Mouse (Mus musculus) mature B cell (primary cell): Measurements from ENCODE around the gene Sun2.

Experiments
- in situ Hi-C: fragments of 300-500 bp; cut with MboI; formaldehyde crosslinking; loops from 2 replicates; pipeline ENCODE4 v1.14.3; 2019

Sun2 gene

DNA sequence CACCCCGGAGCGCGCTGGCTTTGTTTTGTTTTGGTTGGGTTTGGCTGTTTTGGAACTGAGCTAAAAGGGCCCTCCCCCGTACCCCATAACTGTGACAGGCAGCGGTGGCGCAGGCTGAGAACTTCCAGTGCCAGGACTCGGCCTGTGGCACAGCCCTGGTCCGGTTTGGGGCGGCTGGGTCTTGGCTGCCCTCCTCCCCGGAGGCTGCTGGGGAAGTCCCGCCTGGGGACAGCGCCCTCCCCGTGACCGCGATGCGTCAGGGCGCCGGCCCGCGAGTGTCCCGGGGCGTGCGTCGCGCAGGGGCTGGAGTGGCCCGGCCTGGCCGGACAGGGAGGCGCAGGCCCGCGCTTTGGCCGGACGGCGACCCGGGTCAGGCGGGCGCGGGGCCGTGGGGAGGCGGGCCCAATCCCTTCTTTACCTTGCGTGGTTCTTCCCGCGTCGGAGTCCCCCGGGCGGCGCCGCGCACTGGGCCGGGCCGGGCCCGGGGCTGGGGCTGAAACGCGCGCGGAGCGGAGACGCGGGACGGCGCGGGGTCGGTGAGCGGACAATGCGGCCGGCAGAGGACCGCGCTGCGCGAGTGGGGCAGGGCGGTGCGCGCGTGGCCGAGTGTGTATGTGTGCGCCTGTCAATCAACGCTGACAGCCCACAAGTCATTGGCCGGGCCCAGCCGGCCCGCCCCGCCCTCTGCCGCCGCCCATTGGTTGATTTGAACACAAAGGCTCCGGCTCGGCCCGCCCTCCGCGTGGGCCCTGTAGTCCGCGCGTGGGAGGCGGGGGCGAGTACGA, at the start of gene Sun2:
Gene Sun2, minus strand, starts transcription at position 616 of the 785 bp plus-strand sequence.
- in situ Hi-C loops, result no loop called here

DNA sequence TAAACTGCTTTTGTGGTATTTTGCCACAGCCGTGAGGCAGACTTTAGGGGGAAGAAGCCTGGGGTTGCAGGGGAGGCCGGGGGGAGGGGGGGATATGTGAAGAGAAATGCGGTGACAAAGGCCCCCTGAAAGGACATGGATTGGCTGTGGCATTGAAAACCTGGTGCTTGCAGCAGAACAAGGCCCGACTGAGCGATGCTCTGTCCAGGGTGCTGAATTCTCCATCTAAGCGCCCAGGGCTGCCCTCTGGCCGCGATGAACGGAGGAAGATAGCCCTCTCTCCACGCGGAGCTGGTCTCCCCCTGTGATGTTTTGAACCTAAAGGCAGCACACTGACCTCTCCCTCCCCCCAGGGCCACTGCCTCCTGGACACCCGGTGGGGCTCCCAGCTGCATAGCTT, 49.2 kb upstream of the Sun2 start:
- in situ Hi-C loops, result no loop called here

DNA sequence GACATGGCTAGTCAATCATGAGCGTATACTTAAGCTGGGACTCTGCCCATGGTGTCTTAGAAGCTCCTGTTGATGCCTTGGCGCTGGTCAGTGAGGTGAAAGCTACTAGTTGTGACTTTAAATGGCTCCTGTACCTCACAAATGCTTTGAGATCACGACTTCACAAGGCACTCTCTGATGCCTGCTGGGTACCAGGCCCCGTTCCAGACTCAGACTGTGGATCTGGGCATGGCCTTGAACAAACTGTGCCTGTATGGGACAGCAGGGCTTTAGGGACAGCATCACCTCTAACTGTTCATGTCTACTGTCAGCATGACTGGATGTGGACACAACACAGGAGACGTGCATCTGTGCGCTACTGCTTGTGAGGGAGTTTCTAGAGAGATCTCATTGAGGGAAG, 48.6 kb upstream of the Sun2 start:
- in situ Hi-C loops, result no loop called here

DNA sequence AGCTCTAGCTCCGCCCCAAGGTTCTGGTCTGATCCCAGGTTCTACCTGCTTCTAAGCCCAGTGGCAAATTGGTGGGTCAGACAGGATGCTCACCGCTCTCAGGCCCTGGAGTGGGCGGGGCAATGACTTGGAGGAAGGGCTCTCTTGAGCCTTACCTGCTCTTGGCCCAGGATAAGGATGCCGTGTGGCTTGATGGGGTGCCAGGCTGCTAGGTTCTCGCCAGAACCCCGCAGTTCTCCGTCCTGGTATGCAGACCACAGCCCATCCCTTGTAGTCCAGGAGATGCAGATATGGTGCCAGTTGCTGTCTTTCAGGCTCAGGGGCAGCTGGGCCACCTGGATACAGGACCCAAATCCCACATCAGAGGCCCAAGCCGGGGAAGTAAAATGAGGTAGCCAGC, 47.8 kb upstream of the Sun2 start:
- in situ Hi-C loops, result no loop called here

DNA sequence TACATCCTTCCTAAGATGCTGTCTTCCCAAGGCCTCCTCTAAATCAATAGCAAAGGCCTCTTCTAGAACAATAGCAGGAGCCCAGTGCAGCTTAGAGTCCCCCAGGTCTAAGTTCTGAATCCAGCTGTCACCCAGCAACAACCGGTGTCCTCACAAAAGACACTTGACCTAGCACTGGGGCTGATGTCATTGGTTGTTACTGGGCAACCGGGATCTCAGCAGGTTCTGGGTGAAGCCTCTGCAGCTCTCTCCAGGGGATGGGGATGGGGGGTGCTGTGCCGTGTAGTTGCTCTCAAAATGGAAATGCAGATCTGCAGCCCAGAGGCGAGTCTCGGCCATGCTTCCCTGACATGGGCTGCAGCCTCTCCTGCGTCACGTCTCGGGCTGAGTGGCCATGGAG, 45.5 kb upstream of the Sun2 start:
- in situ Hi-C loops, result no loop called here

DNA sequence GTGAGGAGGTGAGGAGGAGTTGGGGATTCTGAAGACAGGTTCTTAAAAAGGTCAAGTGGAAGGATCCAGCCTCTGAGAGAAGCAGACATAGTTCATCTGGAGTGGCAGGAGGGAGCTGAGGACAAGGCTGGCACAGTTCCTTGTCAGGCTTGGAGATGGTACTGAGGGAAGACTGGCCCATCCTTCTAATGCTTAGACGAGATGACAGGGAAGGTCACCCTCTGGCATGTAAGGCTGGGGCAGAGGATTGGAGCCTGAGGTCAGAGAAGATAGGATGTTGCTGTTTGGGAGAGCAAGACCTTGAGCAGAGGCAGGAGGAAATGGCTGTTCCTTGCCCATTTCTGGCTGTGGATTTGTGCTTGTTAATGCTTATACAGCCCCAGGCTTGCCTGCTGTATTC, 42.7 kb upstream of the Sun2 start:
- in situ Hi-C loops, result no loop called here

DNA sequence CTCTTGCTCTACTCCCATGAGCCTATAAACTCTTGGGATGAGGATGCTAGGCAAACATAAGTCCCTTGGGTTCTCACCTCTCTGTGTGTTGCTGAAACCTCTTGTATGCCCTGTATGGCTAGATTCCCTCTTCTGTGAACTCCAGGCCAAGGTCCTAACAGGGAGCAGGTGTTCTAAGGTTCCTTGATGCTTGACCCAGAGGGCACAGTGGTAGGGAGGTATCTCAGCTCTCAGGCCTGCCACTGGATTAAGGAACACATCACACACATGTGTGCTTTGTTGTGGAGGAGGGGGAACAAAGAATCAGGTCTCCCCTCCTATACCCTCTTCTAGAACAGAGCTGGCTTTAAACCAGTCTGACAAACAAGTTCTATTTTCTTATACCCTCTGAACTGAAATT, 35.4 kb upstream of the Sun2 start, which contains the start of gene Dnal4:
Gene Dnal4, minus strand, starts transcription at position 101 of the 400 bp plus-strand sequence.
- in situ Hi-C loops, result no loop called here

DNA sequence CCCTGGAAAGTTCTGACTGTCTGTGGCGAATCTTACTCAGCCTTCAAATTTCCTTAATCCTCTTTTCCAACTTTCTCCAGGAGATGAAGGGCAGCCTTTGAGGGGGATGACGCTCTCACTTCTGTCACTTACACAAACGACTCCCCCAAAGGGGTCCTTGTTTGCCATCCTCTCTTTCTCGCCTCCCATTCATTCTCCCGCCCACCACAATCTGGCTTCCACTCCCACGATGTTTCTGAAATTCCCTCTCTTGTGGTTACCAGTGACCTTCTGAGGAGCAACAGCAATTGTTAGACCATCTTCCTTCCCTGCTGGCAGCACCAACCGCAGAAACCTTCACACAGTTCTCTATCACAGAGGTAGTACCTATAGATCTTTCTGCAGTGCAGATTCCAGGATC, 33.3 kb upstream of the Sun2 start:
- in situ Hi-C loops, result no loop called here

DNA sequence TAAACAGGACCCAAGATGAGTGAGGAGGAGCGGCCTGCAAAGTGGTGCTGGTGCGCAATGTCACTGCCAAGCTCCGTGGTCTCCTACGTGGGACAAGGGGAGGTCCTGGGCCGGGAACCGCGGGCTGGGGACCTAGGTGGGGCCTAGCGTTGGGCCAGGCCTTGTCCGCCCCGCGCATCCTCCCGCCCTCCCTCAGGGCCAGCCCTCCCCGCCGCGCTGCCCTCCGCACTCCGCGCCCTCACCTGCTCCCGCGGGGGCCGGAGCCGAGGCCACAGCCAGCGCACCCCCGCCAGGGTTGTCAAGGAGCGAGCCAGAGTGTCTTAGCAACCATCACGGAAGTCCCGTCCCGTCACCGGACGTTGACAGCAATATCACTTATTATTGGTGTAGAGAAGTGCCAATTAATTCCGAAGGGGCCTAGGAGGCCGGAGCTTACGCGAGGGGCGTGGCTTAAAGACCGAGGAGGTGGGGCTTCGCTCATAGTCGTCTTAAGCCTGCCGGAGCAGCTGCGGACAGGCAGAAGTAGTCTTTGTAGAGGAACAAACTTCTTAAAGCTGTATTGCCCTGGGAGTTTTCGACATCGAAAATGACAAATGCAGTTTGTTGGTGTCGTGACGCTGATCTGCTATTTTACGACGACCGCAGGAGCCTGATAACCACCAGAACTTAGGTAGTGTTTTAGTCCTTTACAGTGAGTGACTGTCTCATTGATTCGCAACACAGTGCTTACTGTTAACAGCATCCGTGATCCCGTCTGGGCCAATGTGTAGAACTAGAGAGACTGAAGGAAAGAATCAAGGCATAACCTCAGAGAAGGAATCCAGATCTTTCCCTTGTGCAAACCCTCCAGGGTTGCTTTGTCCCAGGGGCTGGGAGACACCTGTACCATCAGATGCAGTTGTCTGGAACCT, 32.0 kb upstream of the Sun2 start:
- in situ Hi-C loops, result no loop called here

DNA sequence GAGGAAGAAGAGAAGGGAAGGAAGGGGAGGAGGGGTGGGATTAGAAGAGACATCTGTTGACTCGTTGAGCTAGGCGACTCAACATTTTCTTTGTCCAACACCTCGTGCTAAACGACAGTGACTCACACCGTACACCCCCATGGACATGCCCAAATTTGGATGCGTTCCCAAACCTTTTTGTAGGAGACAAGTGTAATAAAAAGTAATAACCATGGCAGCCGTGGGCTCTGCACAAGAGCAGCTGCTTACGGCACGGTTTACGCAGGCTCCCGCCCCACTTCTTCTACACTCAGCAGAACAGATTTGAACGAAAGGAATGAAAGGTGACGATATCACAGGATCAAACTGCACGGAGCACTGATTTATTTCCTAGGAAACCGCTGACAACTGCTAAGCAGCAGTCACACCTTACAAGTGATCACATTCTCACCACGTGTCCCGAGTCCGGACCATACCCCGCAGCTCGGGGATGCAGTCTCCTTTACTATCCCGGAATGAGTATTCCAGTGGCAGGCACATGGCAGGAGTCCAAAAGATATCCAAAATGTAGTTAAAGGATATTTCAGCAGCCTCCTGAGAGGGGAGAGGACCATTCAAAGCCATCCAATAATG, 28.4 kb upstream of the Sun2 start:
- in situ Hi-C loops, result no loop called here

DNA sequence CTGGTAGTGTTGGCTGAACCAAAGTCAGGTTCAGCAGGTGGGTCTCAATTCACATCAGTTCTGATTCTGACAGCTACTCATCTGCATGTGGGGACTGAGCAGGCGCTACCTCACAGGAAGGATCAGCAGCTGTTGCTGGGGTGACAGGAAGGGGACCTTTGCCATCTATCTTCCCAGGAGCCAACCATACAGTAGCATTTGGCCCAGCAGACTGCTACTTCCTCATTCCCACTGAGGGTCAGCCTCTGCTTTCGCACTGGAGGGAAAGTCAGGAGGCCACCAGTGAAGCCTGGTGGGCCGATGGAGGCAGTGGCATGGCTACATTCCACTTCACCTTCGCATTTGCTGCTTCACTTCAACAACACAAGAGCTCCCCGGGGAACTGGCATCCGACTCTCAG, 26.0 kb upstream of the Sun2 start:
- in situ Hi-C loops, result no loop called here

DNA sequence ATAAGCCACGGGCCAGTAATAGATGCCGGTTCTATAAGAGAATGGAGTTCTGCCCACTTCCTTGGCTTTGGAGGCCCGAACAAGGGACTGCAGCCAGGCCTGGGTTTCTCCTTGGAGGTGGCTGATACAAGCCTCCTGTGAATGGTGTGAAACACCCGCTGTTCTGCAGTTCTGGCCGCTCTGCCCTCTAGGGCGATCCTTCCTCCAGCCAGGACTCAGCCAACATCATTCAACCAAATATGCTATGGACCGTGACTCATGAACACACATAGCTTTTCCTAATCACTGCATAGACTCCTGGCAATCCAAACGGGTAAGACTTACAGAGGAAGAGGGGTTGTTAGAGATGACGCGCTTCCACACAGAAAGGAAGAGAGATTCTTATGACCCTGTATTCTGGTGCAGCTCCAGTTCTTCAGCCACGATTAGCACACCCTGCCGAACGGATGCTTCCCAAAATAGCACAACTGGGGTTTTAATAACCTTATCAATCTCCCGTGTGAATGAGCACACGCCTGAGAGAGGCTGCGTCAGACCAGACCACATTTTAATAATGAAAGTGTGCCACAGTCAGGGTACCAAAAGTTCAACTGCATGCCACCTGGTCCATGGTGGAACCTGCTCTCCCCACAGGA, 25.1 kb upstream of the Sun2 start:
- in situ Hi-C loops, result no loop called here

DNA sequence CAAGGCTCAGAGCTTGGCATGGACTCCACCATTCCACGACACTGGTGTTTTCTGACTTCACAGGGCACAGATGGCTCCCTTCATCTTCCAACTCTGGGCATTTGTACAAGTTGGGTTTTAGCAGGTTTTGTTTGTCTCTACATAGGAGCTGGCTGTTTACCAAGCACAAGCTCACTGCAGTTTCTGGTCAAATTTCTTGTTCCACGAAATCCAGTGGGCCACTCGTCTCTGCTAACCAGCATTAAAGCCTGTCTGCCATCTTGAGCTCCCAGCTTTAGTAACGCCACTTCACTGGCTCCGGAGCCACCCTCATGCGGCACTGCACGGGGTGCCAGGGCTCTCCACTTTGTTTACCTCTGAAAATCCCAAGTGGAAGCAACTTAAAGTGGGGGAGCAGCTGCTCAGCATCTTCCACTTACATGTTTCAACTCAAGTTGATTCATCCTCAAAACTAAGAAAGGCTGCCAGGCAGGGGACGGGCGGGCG, 24.3 kb upstream of the Sun2 start:
- in situ Hi-C loops, result no loop called here

DNA sequence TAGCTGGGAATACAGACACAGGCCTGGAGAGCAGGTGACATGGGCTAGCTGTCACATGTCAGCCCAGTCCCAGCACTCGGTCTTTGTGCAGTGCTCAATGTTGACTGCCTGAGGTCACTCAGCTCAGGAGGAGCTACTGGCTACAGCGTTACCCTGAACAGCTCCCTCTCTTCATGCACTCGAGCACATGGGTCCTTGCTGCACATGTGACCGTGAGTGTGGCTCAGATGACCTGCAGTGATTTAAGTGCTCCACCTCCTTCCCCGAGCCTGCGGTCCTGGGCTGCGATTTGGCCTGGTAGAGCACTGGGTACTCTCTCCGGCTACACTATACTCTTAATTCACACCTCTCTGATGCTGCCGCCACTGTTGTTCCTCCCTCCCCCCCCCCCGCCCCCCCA, 23.8 kb upstream of the Sun2 start:
- in situ Hi-C loops, result no loop called here

DNA sequence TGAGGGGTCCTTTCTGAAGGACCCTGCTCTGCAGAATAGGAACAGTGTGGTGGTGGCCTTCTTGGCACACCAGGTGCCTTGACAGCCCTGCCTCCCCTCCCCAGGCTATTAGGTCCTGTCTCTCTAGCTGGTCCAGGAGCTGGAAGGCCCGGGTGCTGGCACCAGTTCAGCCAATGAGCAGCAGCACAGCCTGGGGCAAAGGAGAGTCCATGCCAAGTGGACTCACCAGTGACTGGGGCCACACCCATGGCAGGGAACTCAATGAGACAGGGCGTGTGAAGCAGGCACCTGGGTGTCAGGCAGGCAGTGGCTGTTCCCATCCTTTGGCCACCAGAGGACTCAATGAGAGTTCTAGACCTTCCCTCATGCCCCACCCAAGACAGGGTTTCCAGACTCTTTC, 23.0 kb upstream of the Sun2 start:
- in situ Hi-C loops, result no loop called here

DNA sequence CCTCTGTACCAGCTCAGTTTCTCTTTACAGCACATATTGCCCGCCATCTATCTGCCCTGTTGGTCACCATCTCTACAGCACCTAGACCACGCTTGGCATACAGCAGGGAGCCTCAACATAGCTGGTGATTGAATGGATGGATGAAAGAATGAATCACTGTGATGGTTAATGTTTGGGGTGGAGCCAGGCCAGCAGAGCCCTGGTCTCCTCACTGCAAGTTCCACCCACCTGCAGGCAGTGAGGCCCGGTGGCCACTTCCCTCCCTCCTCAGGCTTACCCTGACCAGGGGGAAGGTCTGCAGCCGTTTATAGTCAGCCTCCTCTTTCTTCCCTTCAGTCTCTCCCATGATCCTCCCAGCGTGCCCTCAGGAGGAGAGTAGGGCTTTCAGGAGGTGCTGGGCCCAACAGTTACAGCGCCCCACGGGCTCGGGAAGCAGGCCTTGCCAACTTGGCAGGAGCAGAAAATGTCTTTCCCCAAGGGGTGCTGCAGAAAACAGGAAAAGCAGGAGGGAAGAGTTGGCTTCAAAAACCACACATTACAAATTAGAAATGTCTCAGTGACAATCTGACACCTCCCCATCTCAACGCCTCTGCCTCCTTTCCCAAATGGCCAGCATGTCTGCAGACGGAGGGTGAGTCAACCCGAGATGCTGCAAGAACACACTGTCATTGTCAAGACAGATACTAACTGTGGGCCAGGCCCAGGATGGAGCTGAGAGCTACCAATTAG, 22.4 kb upstream of the Sun2 start:
- in situ Hi-C loops, result no loop called here

DNA sequence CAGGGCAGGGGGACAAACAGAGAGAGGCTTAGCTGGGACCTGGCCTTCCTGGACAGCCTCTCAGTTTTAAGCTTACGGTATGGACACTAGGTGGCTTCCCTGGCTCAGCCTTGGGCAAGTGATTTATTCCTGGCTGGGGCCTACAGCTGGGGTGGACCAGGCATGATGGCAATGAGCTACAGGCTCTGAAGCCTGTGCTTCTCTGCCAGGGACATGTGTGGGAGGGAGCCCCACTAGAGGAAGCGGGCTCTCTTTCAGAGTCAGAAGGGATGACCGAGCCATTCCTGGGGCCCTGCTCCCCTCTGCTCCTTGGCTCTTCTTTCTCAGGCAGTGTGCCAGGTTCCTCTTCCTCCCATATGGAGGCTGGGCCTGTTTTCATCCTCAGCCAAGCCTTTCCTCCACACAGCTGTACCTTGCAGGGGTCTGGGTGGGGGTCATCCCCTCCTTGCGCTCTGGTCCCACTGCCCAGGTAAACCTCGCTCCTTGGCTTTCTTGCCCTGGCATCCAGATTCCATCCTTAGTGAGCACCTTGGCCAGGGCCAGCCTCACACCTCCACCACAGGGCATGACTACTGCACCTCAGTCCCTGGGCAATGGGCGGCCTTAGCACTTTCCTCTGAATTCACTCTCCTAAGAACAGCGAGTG, 21.4 kb upstream of the Sun2 start:
- in situ Hi-C loops, result no loop called here

DNA sequence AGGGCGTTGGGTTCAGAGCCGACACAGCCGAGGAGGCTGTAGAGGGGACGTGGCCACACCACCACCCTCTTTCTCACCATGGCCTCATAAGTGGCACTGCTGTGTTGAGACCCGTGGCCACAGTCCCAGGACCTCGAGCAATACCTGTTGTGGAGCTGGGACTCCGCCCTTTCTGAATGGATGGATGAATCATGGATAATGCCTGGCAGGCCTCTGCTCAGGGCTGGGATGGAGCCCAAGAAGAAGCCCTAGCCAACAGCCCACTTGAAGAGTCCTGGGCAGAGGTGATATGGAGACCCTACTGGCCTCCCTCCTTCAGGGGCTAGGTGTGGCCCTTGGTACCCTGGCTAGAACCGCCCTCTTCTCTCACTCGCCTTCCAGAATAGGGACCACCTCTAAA, 20.7 kb upstream of the Sun2 start:
- in situ Hi-C loops, result no loop called here

DNA sequence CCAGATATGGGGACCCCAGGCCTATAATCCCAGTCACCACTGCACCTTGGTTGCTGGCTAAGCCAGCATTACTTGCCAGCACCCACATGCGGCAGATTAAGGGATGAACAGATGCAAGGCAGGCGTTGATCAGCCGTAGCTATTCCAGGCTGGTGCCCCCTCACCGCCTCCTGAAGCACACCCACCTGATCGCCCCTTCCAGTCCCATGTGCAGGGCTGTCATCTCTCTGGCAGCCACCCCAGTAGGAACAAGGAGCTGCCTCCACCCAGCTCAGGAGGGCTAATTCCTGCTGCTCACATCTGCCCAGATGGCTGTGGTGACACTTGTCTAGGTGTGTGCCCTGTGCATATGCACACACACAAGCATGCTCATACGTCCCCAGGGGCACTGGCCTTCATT, 18.6 kb upstream of the Sun2 start:
- in situ Hi-C loops, result no loop called here

DNA sequence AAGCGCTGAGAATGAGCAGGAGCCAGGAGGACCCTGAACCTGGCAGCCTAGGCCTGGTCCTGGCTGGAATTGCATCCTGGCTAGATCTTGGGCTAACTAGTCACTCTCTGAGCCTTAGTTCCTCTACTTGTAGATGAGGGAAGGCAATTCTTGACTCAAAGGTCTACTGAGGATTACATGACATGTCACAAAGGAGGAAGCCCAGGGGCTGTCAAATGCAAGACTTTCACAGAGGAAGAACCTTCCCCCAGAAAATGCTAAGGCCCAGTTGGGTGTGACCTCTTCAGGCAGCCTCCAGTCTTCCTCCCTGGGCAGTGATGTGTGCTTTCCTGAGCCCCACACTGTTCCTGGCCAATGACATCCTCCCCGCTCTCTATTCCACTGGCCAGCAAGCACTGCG, 14.8 kb upstream of the Sun2 start:
- in situ Hi-C loops, result no loop called here
